Mouse (Mus musculus): Measurements from ENCODE around the gene Rhox3a.
"Not testable (repeated sequence)": the region's sequence is repeated elsewhere in the genome, so short reads cannot be mapped to it uniquely, and the experiment has no call there.

Gene Rhox3a

GRCm38 (mm10) chrX:37249619-37250018 lies at the start of gene Rhox3a:
Gene Rhox3a (plus strand): TSS chrX:37249919.
- DNase-seq (ENCODE audit: low spot score): not testable (repeated sequence)

DNA sequence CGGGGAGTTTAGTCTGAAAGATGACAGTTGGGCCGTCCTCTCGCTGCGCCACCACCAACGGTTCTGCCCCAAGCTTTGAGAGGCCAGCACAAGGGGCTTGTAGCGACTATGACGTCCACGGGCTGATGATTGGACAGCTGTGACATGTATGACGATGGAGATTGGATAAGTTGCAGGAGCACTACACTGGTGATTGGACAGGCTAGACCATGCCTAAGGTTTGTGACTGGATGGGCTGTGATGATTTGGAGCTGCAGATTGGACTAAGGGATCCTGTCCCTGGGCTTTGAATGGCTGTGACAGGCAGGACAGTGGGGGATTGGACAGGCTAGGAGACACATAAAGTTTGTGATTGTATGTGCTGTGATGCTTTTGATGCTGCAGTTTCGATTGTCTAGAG lies 38.8 kb upstream of the Rhox3a start, which contains the start of gene Gm9:
Gm9 (minus strand) TSS at position 101 of the 400 bp plus-strand sequence.
- DNase-seq (ENCODE audit: low spot score): no peak

DNA sequence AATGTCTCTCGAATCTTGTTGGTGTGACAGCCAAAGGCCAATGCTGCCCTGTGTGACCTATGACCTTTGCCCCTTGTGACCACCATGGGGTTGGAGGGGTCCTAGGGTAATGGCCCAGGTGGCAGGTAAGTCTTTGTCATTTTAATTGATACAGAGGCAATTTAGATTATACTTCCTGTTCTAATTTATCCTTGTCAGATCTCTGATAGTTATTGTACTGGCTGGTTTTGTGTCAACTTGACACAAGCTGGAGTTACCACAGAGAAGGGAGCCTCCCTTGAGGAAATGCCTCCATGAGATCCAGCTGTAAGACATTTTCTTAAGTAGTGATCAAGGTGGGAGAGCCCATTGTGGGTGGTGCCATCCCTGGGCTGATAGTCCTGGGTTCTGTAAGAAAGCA lies 27.6 kb upstream of the Rhox3a start, which contains the start of gene Rhox1:
Rhox1 (minus strand) TSS at position 101 of the 400 bp plus-strand sequence.
- DNase-seq (ENCODE audit: low spot score): not testable (repeated sequence)

DNA sequence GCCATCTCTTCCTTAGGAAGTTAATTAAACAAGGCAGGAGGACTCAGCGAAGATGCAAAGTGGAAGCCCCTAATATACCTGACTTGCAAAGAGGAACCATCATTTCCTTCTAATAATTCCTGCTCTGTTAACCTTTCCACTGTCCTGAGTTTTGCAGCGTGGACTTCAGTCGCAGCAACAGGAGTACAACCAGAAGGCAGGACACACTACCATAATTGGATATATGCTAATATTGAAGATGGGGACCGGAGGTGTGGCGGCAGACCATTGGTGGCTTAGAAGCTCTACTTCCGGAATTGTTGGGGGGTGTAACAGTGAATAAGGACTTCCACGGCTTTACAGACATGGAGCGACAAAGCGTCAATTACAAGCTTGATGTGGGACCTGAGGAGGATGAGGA lies 5.0 kb upstream of the Rhox3a start, which contains the start of gene Rhox2a:
Rhox2a (plus strand) TSS at position 301 of the 400 bp plus-strand sequence.
- not testable (repeated sequence) for DNase-seq (ENCODE audit: low spot score)

DNA sequence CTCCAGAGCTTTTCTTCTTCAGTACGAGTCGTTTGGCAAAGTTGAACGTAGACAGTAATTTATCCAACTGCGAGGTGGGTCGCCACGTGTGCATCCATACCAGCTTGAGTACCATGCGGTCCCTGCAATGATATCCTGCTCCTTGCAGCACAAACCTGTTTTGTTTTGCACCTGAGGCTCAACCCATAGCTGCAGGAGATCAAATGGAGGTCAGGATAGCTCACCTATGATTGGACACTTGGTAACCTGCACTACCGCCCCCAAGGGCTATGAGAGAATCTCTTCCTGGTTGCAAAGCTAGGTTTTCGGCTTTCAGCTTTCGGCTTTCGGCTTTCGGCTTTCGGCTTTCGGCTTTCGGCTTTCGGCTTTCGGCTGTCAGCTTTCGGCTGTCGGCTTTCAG lies 15.3 kb downstream of the Rhox3a start, which contains the start of gene Rhox4a:
Rhox4a (plus strand) TSS at position 301 of the 400 bp plus-strand sequence.
- DNase-seq (ENCODE audit: low spot score): not testable (repeated sequence)
